Mouse (Mus musculus): ENCODE data around the gene Ly6g. TPM values are rescaled to one million over a fixed set of nuclear protein-coding genes. Genes with fewer than 3 reads are reported as not detected.
"Not testable (repeated sequence)": the region's sequence is repeated elsewhere in the genome, so short reads cannot be mapped to it uniquely, and the experiment has no call there.

Ly6g gene
- total and polyA plus RNA-seq, 3 experiments = not detected

- Histone ChIP-seq H3K79me2 (replicated peaks; ENCODE audit: control insufficient read depth, insufficient read depth, low read length) (no peaks in the 10 kb centered on the region), H3K36me3 (ENCODE audit: control insufficient read depth, insufficient read depth, low read length) (no peaks in the 10 kb centered on the region), H3K27me3 (ENCODE audit: control insufficient read depth, insufficient read depth, low read length) (no peaks in the 10 kb centered on the region), H3K9ac (ENCODE audit: low read depth, low read length) (no peak overlapping the region), H3K4me3 (no peak overlapping the region), H3K27ac (no peak overlapping the region), H3K4me1 (ENCODE audit: control insufficient read depth, insufficient read depth, low read length) (no peaks in the 10 kb centered on the region)
- intact Hi-C loops (cut with DNase I) = no loop called here
- no peak for DNase-seq
- WGBS = 63% methylated on average over 2 of the region's 2 CpGs
- TF ChIP-seq EP300 (IDR thresholded peaks at IDR 0.05; ENCODE audit: insufficient read depth, low read depth, low read length) (no peak), POLR2A (IDR thresholded peaks at IDR 0.05; ENCODE audit: insufficient read depth, low read depth, low read length) (no peak), CTCF (IDR thresholded peaks at IDR 0.05) (peak; percentile 67)
Observed at GRCm38 (mm10) chr15:75189116-75189515, 34.1 kb downstream of the Ly6g start.

GRCm38 (mm10) chr15:75190560-75190959, 35.5 kb downstream of the Ly6g start:
- H3K4me3 ChIP-seq; H3K27me3 ChIP-seq (ENCODE audit: control insufficient read depth, insufficient read depth, low read length); H3K9ac ChIP-seq (ENCODE audit: low read depth, low read length); H3K36me3 ChIP-seq (ENCODE audit: control insufficient read depth, insufficient read depth, low read length); intact Hi-C loops (cut with DNase I); H3K4me1 ChIP-seq (ENCODE audit: control insufficient read depth, insufficient read depth, low read length); H3K27ac ChIP-seq; DNase-seq; H3K79me2 ChIP-seq (replicated peaks; ENCODE audit: control insufficient read depth, insufficient read depth, low read length): not testable (repeated sequence)
- peak; percentile 59 for TF ChIP-seq CTCF (IDR thresholded peaks at IDR 0.05)
- 40% methylated on average over 2 of the region's 3 CpGs for WGBS

Other genes with a start within 250 kb of the Ly6g start
- gene Ly6i, start 171.8 kb upstream of the Ly6g start, total RNA-seq (2021) = under 1 TPM; 0.29 to 0.39 TPM
- 0.20 TPM in 1 of 2 replicates, not detected in the other for gene Ly6i, start 171.8 kb upstream of the Ly6g start, polyA plus RNA-seq (2012; rRNA removed)
- gene Ly6a, start 157.2 kb upstream of the Ly6g start, total RNA-seq (2021) = 100 to 1,000 TPM; 132 to 142 TPM
- gene Ly6a, start 157.2 kb upstream of the Ly6g start, polyA plus RNA-seq (2012; rRNA removed) = 204 and 233 TPM in 2 replicates
- 100 to 1,000 TPM; 229 to 273 TPM for gene Ly6c1, start 106.4 kb upstream of the Ly6g start, total RNA-seq (2021)
- 596 and 653 TPM in 2 replicates for gene Ly6c1, start 106.4 kb upstream of the Ly6g start, polyA plus RNA-seq (2012; rRNA removed)
- gene Ly6c2, start 43.3 kb upstream of the Ly6g start, total RNA-seq (2021) = 1 to 10 TPM; 6.5 to 7.5 TPM
- gene Ly6c2, start 43.3 kb upstream of the Ly6g start, polyA plus RNA-seq (2012; rRNA removed) = 2.4 and 6.1 TPM in 2 replicates
- gene BC025446, start 61.1 kb downstream of the Ly6g start, total RNA-seq (2021) = not detected
- 0.15 TPM in 1 of 2 replicates, not detected in the other for gene BC025446, start 61.1 kb downstream of the Ly6g start, polyA plus RNA-seq (2012; rRNA removed)
- not detected for gene Ly6f, start 113.2 kb downstream of the Ly6g start, total RNA-seq (2021)
- not detected in 2 replicates for gene Ly6f, start 113.2 kb downstream of the Ly6g start, polyA plus RNA-seq (2012; rRNA removed)